9 mouse cellular contexts compared by ENCODE assay signal in the genomic region with DNA sequence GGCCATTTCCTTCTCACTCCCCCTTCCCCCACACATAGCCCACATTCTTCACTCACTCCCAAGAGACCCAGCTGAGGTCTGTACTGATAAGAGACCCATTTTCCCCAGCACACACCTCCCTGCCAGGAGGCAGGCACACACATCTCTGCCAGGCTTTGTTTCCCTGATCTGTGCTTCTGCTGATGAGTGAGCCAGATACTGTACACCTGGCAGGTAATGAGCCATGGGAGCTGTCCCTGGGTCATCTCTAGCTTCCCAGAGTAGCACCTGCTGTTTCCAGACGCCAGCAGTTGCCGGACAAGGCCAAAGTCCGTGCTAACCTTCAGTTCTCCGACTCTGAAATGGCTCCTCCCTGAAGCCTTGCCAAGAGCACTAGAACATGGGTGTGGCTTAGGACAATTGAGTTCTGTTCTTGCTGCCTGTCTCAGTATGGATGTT. TPM values are rescaled to one million over a fixed set of nuclear protein-coding genes. Genes with fewer than 3 reads are reported as not detected.
A peak's percentile ranks its signal among the peaks of the same experiment; 100 is the strongest.
DNase-seq lines count a peak whose midpoint lies in the region; ATAC-seq and TF ChIP-seq lines count a peak whose summit lies in the region.
"Had no signal": no experiment of that assay in that cellular context is flagged by ENCODE, and none has a peak within 500 bp of the region (broad histone marks: within the 10 kb centered on the region; RNA-seq: fewer than 3 reads in every experiment).

No protein-coding gene starts in this region.

- DNase-seq in heart, adult 11 months = peak; percentile 95
- DNase-seq in heart, postnatal 25 days (ENCODE audit: low spot score) = no peak
- no peak for DNase-seq in left cerebral cortex, adult 8-10 months (ENCODE audit: low spot score in 2 of 2)
- DNase-seq in gastrocnemius, adult 2 months = no peak

- TF ChIP-seq CTCF in gastrocnemius, adult 2 months (IDR thresholded peaks at IDR 0.05) = no peak

- 0 out of 2 replicates have a peak overlapping the region, but pooled peaks have one; percentile 8 for H3K4me3 ChIP-seq in heart, embryonic 12.5 days
- no peak overlapping the region for H3K4me3 ChIP-seq in kidney, embryonic 16.5 days (ENCODE audit: low read length)
- no peak overlapping the region for H3K4me3 ChIP-seq in stomach, embryonic 14.5 days (ENCODE audit: low read depth, low read length)
- H3K4me3 ChIP-seq in gastrocnemius, adult 2 months = no peak overlapping the region
- H3K4me3 ChIP-seq: limb, embryonic 12.5 days had no signal

- no peaks in the 10 kb centered on the region for H3K27me3 ChIP-seq in heart, embryonic 12.5 days (replicated peaks)
- H3K27me3 ChIP-seq in kidney, embryonic 16.5 days (ENCODE audit: insufficient read depth, low read length) = no peaks in the 10 kb centered on the region
- H3K27me3 ChIP-seq in stomach, embryonic 14.5 days (ENCODE audit: control insufficient read depth, insufficient read depth, low read length) = no peaks in the 10 kb centered on the region
- H3K27me3 ChIP-seq: limb, embryonic 12.5 days had no signal

- H3K27ac ChIP-seq in heart, embryonic 12.5 days (ENCODE audit: poor library complexity, severe bottlenecking) = peak overlapping the region; percentile 89
- H3K27ac ChIP-seq in kidney, embryonic 16.5 days (ENCODE audit: low read length) = no peak overlapping the region
- H3K27ac ChIP-seq in stomach, embryonic 14.5 days (ENCODE audit: low read length) = no peak overlapping the region; the same call in 1 of the 2 replicates
- H3K27ac ChIP-seq in gastrocnemius, adult 2 months = no peak overlapping the region
- H3K27ac ChIP-seq: limb, embryonic 12.5 days had no signal

- H3K9me3 ChIP-seq in heart, embryonic 12.5 days (replicated peaks) = no peaks in the 10 kb centered on the region
- H3K9me3 ChIP-seq in kidney, embryonic 16.5 days (ENCODE audit: low read length) = no peaks in the 10 kb centered on the region
- no peaks in the 10 kb centered on the region for H3K9me3 ChIP-seq in stomach, embryonic 14.5 days (ENCODE audit: control insufficient read depth, low read depth, low read length)
- H3K9me3 ChIP-seq: limb, embryonic 12.5 days had no signal

- intact Hi-C loops in heart, postnatal 25 days (cut with DNase I) = loop anchor here (5.0 kb wide), 1 partner anchor 108 kb away; no protein-coding TSS in a partner anchor
- intact Hi-C loops in gastrocnemius, adult 2 months (cut with DNase I) = no loop called here

- H3K9ac ChIP-seq in heart, embryonic 12.5 days = peak overlapping the region; percentile 16; the same call in 1 of the 2 replicates
- no peak overlapping the region for H3K9ac ChIP-seq in kidney, embryonic 16.5 days (replicated peaks; ENCODE audit: low read length)
- no peak overlapping the region for H3K9ac ChIP-seq in stomach, embryonic 14.5 days (replicated peaks; ENCODE audit: low read depth, low read length)
- H3K9ac ChIP-seq: limb, embryonic 12.5 days had no signal

- peak; percentile 87 for ATAC-seq in heart, embryonic 12.5 days (ENCODE audit: insufficient number of reproducible peaks, low FRiP score)
- ATAC-seq in kidney, embryonic 16.5 days (ENCODE audit: low FRiP score, low TSS enrichment) = peak; percentile 69
- peak; percentile 87 for ATAC-seq in stomach, embryonic 14.5 days (ENCODE audit: insufficient number of reproducible peaks, insufficient read depth, low FRiP score, low read depth)
- ATAC-seq in activated CD4-positive, CD25-positive, alpha-beta regulatory T cell, adult 4 months = no peak

- H3K4me2 ChIP-seq in heart, embryonic 12.5 days = peak overlapping the region; percentile 47
- no peak overlapping the region for H3K4me2 ChIP-seq in kidney, embryonic 16.5 days (replicated peaks; ENCODE audit: low read depth, low read length)
- H3K4me2 ChIP-seq in stomach, embryonic 14.5 days (replicated peaks; ENCODE audit: low read depth, low read length) = 0 out of 2 replicates have a peak overlapping the region, but pooled peaks have one; percentile 4
- H3K4me2 ChIP-seq: limb, embryonic 12.5 days had no signal

- peaks cover 22% of the 10 kb centered on the region for H3K4me1 ChIP-seq in heart, embryonic 12.5 days (replicated peaks)
- H3K4me1 ChIP-seq in kidney, embryonic 16.5 days (ENCODE audit: insufficient read depth, low read length) = no peaks in the 10 kb centered on the region
- H3K4me1 ChIP-seq in stomach, embryonic 14.5 days (ENCODE audit: control insufficient read depth, insufficient read depth, low read length) = 0 out of 2 replicates have a peak, but pooled peaks cover 3% of the 10 kb centered on the region

- 5% methylated on average over 4 of the region's 4 CpGs for WGBS in heart, embryonic 12.5 days
- WGBS in kidney, embryonic 16.5 days = 44% methylated on average over 4 of the region's 4 CpGs
- 14% methylated on average over 4 of the region's 4 CpGs for WGBS in stomach, embryonic 14.5 days

- peaks cover 76% of the 10 kb centered on the region for H3K36me3 ChIP-seq in heart, embryonic 12.5 days
- peaks cover 6% of the 10 kb centered on the region; the same call in 1 of the 2 replicates for H3K36me3 ChIP-seq in kidney, embryonic 16.5 days (ENCODE audit: insufficient read depth, low read length)
- H3K36me3 ChIP-seq in stomach, embryonic 14.5 days (ENCODE audit: control insufficient read depth, insufficient read depth, low read length) = peaks cover 4% of the 10 kb centered on the region; the same call in 1 of the 2 replicates
- H3K36me3 ChIP-seq: limb, embryonic 12.5 days had no signal

RNA-seq across cellular contexts. Expression of a gene that starts 19.6 kb away (rescaled TPM):
- total RNA-seq in heart, postnatal 25 days (2021) = 100 to 1,000 TPM; 435 to 451 TPM
- 48.7 and 55.8 TPM in 2 replicates for polyA plus RNA-seq in heart, embryonic 12.5 days (2016; fragmentation: Nextera tagmentation; extraction: Ambion mirVana)
- polyA plus RNA-seq in kidney, embryonic 16.5 days (2015; fragmentation: Nextera tagmentation; extraction: Ambion mirVana) = 5.3 TPM in 2 replicates
- 31.0 and 32.7 TPM in 2 replicates for polyA plus RNA-seq in stomach, embryonic 14.5 days (2014; fragmentation: Nextera tagmentation; extraction: Ambion mirVana)
- under 1 TPM; 0.32 to 0.63 (median 0.34) TPM for total RNA-seq in left cerebral cortex, adult 8-10 months (2022)
- under 1 TPM; 0.15 to 0.28 TPM for polyA plus RNA-seq in activated CD4-positive, CD25-positive, alpha-beta regulatory T cell, adult 4 months (2017; shearing (Covaris generic))
- under 1 TPM in 1 of 2 experiments, not detected in 1; 0.03 TPM for total RNA-seq in gastrocnemius, adult 2 months (2021)

RNA-seq across cellular contexts. Expression of a gene that starts 34.0 kb away (rescaled TPM):
- total RNA-seq in heart, postnatal 25 days (2021) = 10 to 100 TPM in 1 of 2 experiments, 1 to 10 TPM in 1; 9.7 to 10.3 TPM
- 28.2 and 30.2 TPM in 2 replicates for polyA plus RNA-seq in heart, embryonic 12.5 days (2016; fragmentation: Nextera tagmentation; extraction: Ambion mirVana)
- 32.3 and 37.3 TPM in 2 replicates for polyA plus RNA-seq in kidney, embryonic 16.5 days (2015; fragmentation: Nextera tagmentation; extraction: Ambion mirVana)
- polyA plus RNA-seq in stomach, embryonic 14.5 days (2014; fragmentation: Nextera tagmentation; extraction: Ambion mirVana) = 47.9 and 51.0 TPM in 2 replicates
- 10 to 100 TPM; 15.4 to 21.9 (median 18.8) TPM for total RNA-seq in left cerebral cortex, adult 8-10 months (2022)
- 10 to 100 TPM; 45.9 to 58.9 TPM for polyA plus RNA-seq in activated CD4-positive, CD25-positive, alpha-beta regulatory T cell, adult 4 months (2017; shearing (Covaris generic))
- total RNA-seq in gastrocnemius, adult 2 months (2021) = 10 to 100 TPM in 1 of 2 experiments, 1 to 10 TPM in 1; 9.9 to 10.3 TPM
